Mouse (Mus musculus): ENCODE data around the gene Gpr15. TPM values are rescaled to one million over a fixed set of nuclear protein-coding genes. Genes with fewer than 3 reads are reported as not detected.

Gene Gpr15
- total and polyA plus RNA-seq, 2 experiments from 2014 or later, result 0.05 TPM; not detected in 1

- WGBS, result 89% methylated on average over 4 of the region's 4 CpGs
Observed at GRCm38 (mm10) chr16:58683911-58684310, 35.0 kb downstream of the Gpr15 start.

GRCm38 (mm10) chr16:58682870-58683269, 36.0 kb downstream of the Gpr15 start:
- Histone ChIP-seq H3K9ac (replicated peaks; ENCODE audit: low read length) (no peak overlapping the region), H3K4me3 (ENCODE audit: low read length) (no peak overlapping the region), H3K4me2 (ENCODE audit: low read depth, low read length) (no peak overlapping the region), H3K36me3 (ENCODE audit: insufficient read depth, low read length) (peaks cover 3% of the 10 kb centered on the region; the same call in 1 of the 2 replicates), H3K27me3 (ENCODE audit: insufficient read depth, low read length) (no peaks in the 10 kb centered on the region), H3K9me3 (ENCODE audit: low read length) (no peaks in the 10 kb centered on the region), H3K4me1 (ENCODE audit: insufficient read depth, low read length) (no peaks in the 10 kb centered on the region), H3K27ac (no peak overlapping the region)
- no peak for ATAC-seq
- no peak for DNase-seq (ENCODE audit: low spot score)
- TF ChIP-seq CTCF (IDR thresholded peaks at IDR 0.05; ENCODE audit: low read depth), result no peak
- 84% methylated on average over 7 of the region's 7 CpGs for WGBS

More at GRCm38 (mm10) chr16:58683911-58684310, 35.0 kb downstream of the Gpr15 start:
- no peaks in the 10 kb centered on the region for H3K27me3 ChIP-seq (ENCODE audit: insufficient read depth, low read length)
- no peak overlapping the region for H3K27ac ChIP-seq
- no peaks in the 10 kb centered on the region for H3K9me3 ChIP-seq (ENCODE audit: low read length)
- H3K4me1 ChIP-seq (ENCODE audit: insufficient read depth, low read length), result no peaks in the 10 kb centered on the region
- 0 out of 2 replicates have a peak, but pooled peaks cover 3% of the 10 kb centered on the region for H3K36me3 ChIP-seq (ENCODE audit: insufficient read depth, low read length)
- no peak overlapping the region for H3K9ac ChIP-seq (replicated peaks; ENCODE audit: low read length)
- no peak overlapping the region for H3K4me2 ChIP-seq (ENCODE audit: low read depth, low read length)
- DNase-seq (ENCODE audit: low spot score) (no peak), ATAC-seq (no peak)
- no peak for TF ChIP-seq CTCF (IDR thresholded peaks at IDR 0.05; ENCODE audit: low read depth)
- no peak overlapping the region for H3K4me3 ChIP-seq (ENCODE audit: low read length)

GRCm38 (mm10) chr16:58682046-58682445, 36.8 kb downstream of the Gpr15 start:
- Histone ChIP-seq H3K4me1 (ENCODE audit: insufficient read depth, low read length) (no peaks in the 10 kb centered on the region), H3K36me3 (ENCODE audit: insufficient read depth, low read length) (peaks cover 3% of the 10 kb centered on the region; the same call in 1 of the 2 replicates), H3K27me3 (ENCODE audit: insufficient read depth, low read length) (no peaks in the 10 kb centered on the region), H3K4me2 (ENCODE audit: low read depth, low read length) (no peak overlapping the region), H3K27ac (no peak overlapping the region), H3K4me3 (ENCODE audit: low read length) (no peak overlapping the region), H3K9me3 (ENCODE audit: low read length) (no peaks in the 10 kb centered on the region), H3K9ac (replicated peaks; ENCODE audit: low read length) (no peak overlapping the region)
- WGBS, result 89% methylated on average over 6 of the region's 6 CpGs
- no peak for TF ChIP-seq CTCF (IDR thresholded peaks at IDR 0.05; ENCODE audit: low read depth)
- ATAC-seq, result no peak
- no peak for DNase-seq (ENCODE audit: low spot score)

GRCm38 (mm10) chr16:58678660-58679059, 40.2 kb downstream of the Gpr15 start:
- H3K27me3 ChIP-seq (ENCODE audit: insufficient read depth, low read length), result no peaks in the 10 kb centered on the region
- ATAC-seq, result no peak
- H3K4me3 ChIP-seq (ENCODE audit: low read length), result no peak overlapping the region
- H3K36me3 ChIP-seq (ENCODE audit: insufficient read depth, low read length), result peaks cover 24% of the 10 kb centered on the region
- no peak overlapping the region for H3K4me2 ChIP-seq (ENCODE audit: low read depth, low read length)
- 79% methylated on average over 7 of the region's 7 CpGs for WGBS
- H3K4me1 ChIP-seq (ENCODE audit: insufficient read depth, low read length), result no peaks in the 10 kb centered on the region
- H3K27ac ChIP-seq, result no peak overlapping the region
- H3K9me3 ChIP-seq (ENCODE audit: low read length), result no peaks in the 10 kb centered on the region
- TF ChIP-seq CTCF (IDR thresholded peaks at IDR 0.05; ENCODE audit: low read depth), result no peak
- H3K9ac ChIP-seq (replicated peaks; ENCODE audit: low read length), result no peak overlapping the region
- no peak for DNase-seq (ENCODE audit: low spot score)

- whole genome bisulfite sequencing, result 74% methylated on average over 5 of the region's 5 CpGs
- ATAC-seq, result no peak
- peaks cover 25% of the 10 kb centered on the region for H3K36me3 ChIP-seq (ENCODE audit: insufficient read depth, low read length)
- no peak overlapping the region for H3K4me3 ChIP-seq (ENCODE audit: low read length)
- no peaks in the 10 kb centered on the region for H3K4me1 ChIP-seq (ENCODE audit: insufficient read depth, low read length)
- H3K4me2 ChIP-seq (ENCODE audit: low read depth, low read length), result no peak overlapping the region
- no peak overlapping the region for H3K9ac ChIP-seq (replicated peaks; ENCODE audit: low read length)
- no peaks in the 10 kb centered on the region for H3K27me3 ChIP-seq (ENCODE audit: insufficient read depth, low read length)
- H3K9me3 ChIP-seq (ENCODE audit: low read length), result no peaks in the 10 kb centered on the region
- TF ChIP-seq CTCF (IDR thresholded peaks at IDR 0.05; ENCODE audit: low read depth), result no peak
- no peak overlapping the region for H3K27ac ChIP-seq
- DNase-seq (ENCODE audit: low spot score), result no peak
Observed at GRCm38 (mm10) chr16:58677491-58677890, 41.4 kb downstream of the Gpr15 start.

- Histone ChIP-seq H3K9ac (replicated peaks; ENCODE audit: low read length) (no peak overlapping the region), H3K27me3 (ENCODE audit: insufficient read depth, low read length) (no peaks in the 10 kb centered on the region), H3K4me1 (ENCODE audit: insufficient read depth, low read length) (no peaks in the 10 kb centered on the region), H3K4me2 (ENCODE audit: low read depth, low read length) (no peak overlapping the region), H3K9me3 (ENCODE audit: low read length) (no peaks in the 10 kb centered on the region), H3K4me3 (ENCODE audit: low read length) (no peak overlapping the region), H3K27ac (no peak overlapping the region), H3K36me3 (ENCODE audit: insufficient read depth, low read length) (peaks cover 22% of the 10 kb centered on the region)
- ATAC-seq (no peak), DNase-seq (ENCODE audit: low spot score) (no peak)
- WGBS, result 97% methylated on average over 3 of the region's 3 CpGs
- TF ChIP-seq CTCF (IDR thresholded peaks at IDR 0.05; ENCODE audit: low read depth), result no peak
Observed at GRCm38 (mm10) chr16:58676633-58677032, 42.2 kb downstream of the Gpr15 start.

GRCm38 (mm10) chr16:58676156-58676555, 42.7 kb downstream of the Gpr15 start:
- Histone ChIP-seq H3K4me1 (ENCODE audit: insufficient read depth, low read length) (peaks cover 4% of the 10 kb centered on the region; the same call in 1 of the 2 replicates), H3K4me3 (ENCODE audit: low read length) (no peak overlapping the region), H3K27me3 (ENCODE audit: insufficient read depth, low read length) (no peaks in the 10 kb centered on the region), H3K27ac (no peak overlapping the region), H3K36me3 (ENCODE audit: insufficient read depth, low read length) (peaks cover 22% of the 10 kb centered on the region), H3K9me3 (ENCODE audit: low read length) (no peaks in the 10 kb centered on the region), H3K9ac (replicated peaks; ENCODE audit: low read length) (no peak overlapping the region), H3K4me2 (ENCODE audit: low read depth, low read length) (no peak overlapping the region)
- DNase-seq (ENCODE audit: low spot score), result no peak
- no peak for ATAC-seq
- TF ChIP-seq CTCF (IDR thresholded peaks at IDR 0.05; ENCODE audit: low read depth), result no peak
- WGBS, result 89% methylated on average over 7 of the region's 7 CpGs

All from hindbrain, postnatal 0 days (tissue).